Mouse (Mus musculus): ENCODE results near the gene Mrpl33.

- no peak for TF ChIP-seq POLR2A (IDR thresholded peaks at IDR 0.05; ENCODE audit: borderline replicate concordance, insufficient read depth, low read length)
- no peak for TF ChIP-seq CTCF (IDR thresholded peaks at IDR 0.05; ENCODE audit: borderline replicate concordance, insufficient read depth, low read depth, low read length)
Observed at GRCm38 (mm10) chr5:31595868-31596267, 867 bp upstream of the Mrpl33 start.
